Comparison of ENCODE assay signal across 1 mouse cellular context in the genomic region with DNA sequence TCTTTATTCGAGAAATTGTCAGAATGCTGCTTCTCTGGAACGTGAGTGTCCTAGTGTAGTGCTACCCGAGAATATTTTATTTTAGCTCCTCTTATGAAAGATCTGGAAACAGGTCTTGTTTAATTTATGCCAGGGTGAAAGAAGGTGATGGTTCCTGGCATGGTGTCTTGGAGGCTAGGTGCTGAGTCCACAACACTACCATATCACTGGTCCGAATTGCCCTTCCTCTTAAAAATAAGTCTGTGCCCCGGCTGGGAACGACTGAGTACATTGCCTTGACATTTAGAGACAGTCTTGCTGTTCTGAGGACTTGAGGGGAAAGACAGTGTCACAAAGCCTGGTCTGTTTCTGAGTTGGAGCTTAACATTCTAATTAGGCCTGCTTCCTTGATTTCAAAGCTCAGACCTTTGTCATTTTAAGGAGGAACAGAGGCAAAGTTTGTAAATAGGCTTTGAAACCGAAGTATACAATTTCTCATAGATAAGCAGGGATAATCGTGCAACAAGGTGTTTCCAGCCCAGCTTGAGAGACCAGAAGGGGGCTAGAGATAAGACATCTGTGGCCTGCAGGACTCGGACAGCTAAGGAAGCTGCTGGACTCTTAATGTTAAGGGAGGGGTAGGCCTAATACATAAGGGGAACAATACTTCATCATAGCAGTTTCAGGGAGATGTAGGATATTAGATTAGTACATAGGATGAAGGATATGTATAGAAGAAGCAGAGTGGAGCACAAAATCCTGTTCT.
TF ChIP-seq lines count a peak whose summit lies in the region.

No protein-coding gene starts in this region.

TF ChIP-seq in MEL, 35 proteins besides CTCF, POLR2A, EP300 and RAD21:
- TF ChIP-seq TCF12 (IDR thresholded peaks at IDR 0.05; ENCODE audit: low read depth, low read length) (peak; percentile 65), GATA1 (IDR thresholded peaks at IDR 0.05; ENCODE audit: low read depth, low read length) (peak; percentile 70), TAL1 (IDR thresholded peaks at IDR 0.05; ENCODE audit: low read length) (peak; percentile 74), ZKSCAN1 (IDR thresholded peaks at IDR 0.05; ENCODE audit: low read depth, low read length) (no peak)
